Mouse (Mus musculus) telencephalon, adult 2 months (tissue): Measurements from ENCODE around the gene Ern2.
A peak's percentile ranks its signal among the peaks of the same experiment; 100 is the strongest.

Experiments
- DNase-seq: peaks from one replicate; pipeline ENCODE4 v3.0.0-alpha.2; 2011; ENCODE audit warnings: low read depth, low spot score

Ern2 gene

GRCm38 (mm10) chr7:122158915-122159902, 26.8 kb downstream of the Ern2 start, which contains the start of gene Plk1:
Plk1 (plus strand) TSS chr7:122159439.
- DNase-seq: peak; percentile 62

GRCm38 (mm10) chr7:122158488-122158887, 27.5 kb downstream of the Ern2 start:
- no peak for DNase-seq

- no peak for DNase-seq
Observed at GRCm38 (mm10) chr7:122152473-122152872, 33.5 kb downstream of the Ern2 start.

- DNase-seq: no peak
Observed at GRCm38 (mm10) chr7:122140991-122141390, 45.0 kb downstream of the Ern2 start.

- DNase-seq: no peak
Observed at GRCm38 (mm10) chr7:122138190-122138589, 47.8 kb downstream of the Ern2 start.

GRCm38 (mm10) chr7:122137071-122137470, 48.9 kb downstream of the Ern2 start:
- DNase-seq: no peak

- no peak for DNase-seq
Observed at GRCm38 (mm10) chr7:122135070-122135469, 50.9 kb downstream of the Ern2 start.

GRCm38 (mm10) chr7:122133338-122133625, 52.7 kb downstream of the Ern2 start:
- no peak for DNase-seq

- DNase-seq: peak; percentile 95
Observed at GRCm38 (mm10) chr7:122132497-122133337, 53.3 kb downstream of the Ern2 start, which contains the start of the genes Palb2 and Dctn5. Palb2 (minus strand) TSS chr7:122132985. Dctn5 (plus strand) TSS chr7:122133041.

GRCm38 (mm10) chr7:122131834-122132233, 54.2 kb downstream of the Ern2 start:
- DNase-seq: no peak

- no peak for DNase-seq
Observed at GRCm38 (mm10) chr7:122126946-122127345, 59.1 kb downstream of the Ern2 start.

- DNase-seq: no peak
Observed at GRCm38 (mm10) chr7:122125636-122126035, 60.4 kb downstream of the Ern2 start.

GRCm38 (mm10) chr7:122123518-122123917, 62.5 kb downstream of the Ern2 start:
- DNase-seq: no peak
